Mouse (Mus musculus) liver, postnatal 0 days (tissue): ENCODE data around the gene Chrnd. TPM values are rescaled to one million over a fixed set of nuclear protein-coding genes. Genes with fewer than 3 reads are reported as not detected.
A peak's percentile ranks its signal among the peaks of the same experiment; 100 is the strongest.

ENCODE experiments used
- ATAC-seq: fragments of 200-750 bp; cut with Nextera tagmentation; 2 replicates; pipeline ENCODE4 v1.8.0; 2017; ENCODE audit warnings: mild to moderate bottlenecking, moderate library complexity
- DNase-seq: peaks from one replicate; pipeline ENCODE4 v3.0.0-alpha.2; 2016
- H3K27ac ChIP-seq: fragments of 300-500 bp; sonication (generic); 2 replicates; pipeline ENCODE4 v1.5.1; 2014; ENCODE audit warnings: antibody characterized with exemption, moderate library complexity, mild to moderate bottlenecking, low read depth
- H3K27me3 ChIP-seq: fragments of 300-500 bp; sonication (generic); 2 replicates; pipeline ENCODE4 v1.6.1; 2014; ENCODE audit warnings: low read length, control low read depth, mixed read lengths; ENCODE audit not compliant: insufficient read depth
- H3K36me3 ChIP-seq: fragments of 300-500 bp; sonication (generic); replicated peaks from 2 replicates; pipeline ENCODE4 v1.6.1; 2014; ENCODE audit warnings: mild to moderate bottlenecking, control low read depth, low read length, moderate library complexity, mixed read lengths; ENCODE audit not compliant: insufficient read depth
- H3K4me1 ChIP-seq: fragments of 300-500 bp; sonication (generic); 2 replicates; pipeline ENCODE4 v1.6.1; 2014; ENCODE audit warnings: antibody characterized with exemption, mild to moderate bottlenecking, control low read depth; ENCODE audit not compliant: insufficient read depth
- H3K4me2 ChIP-seq: fragments of 300-500 bp; sonication (generic); 2 replicates; pipeline ENCODE4 v1.6.1; 2014; ENCODE audit warnings: low read depth, mild to moderate bottlenecking, low read length, moderate library complexity, mixed read lengths
- H3K4me3 ChIP-seq: fragments of 300-500 bp; sonication (generic); 2 replicates; pipeline ENCODE4 v1.5.1; 2014; ENCODE audit warnings: low read depth, low read length
- H3K9ac ChIP-seq: fragments of 300-500 bp; sonication (generic); replicated peaks from 2 replicates; pipeline ENCODE4 v1.6.1; 2014; ENCODE audit warnings: mild to moderate bottlenecking, moderate library complexity
- H3K9me3 ChIP-seq: fragments of 300-500 bp; sonication (generic); 2 replicates; pipeline ENCODE4 v1.6.1; 2016; ENCODE audit warnings: mild to moderate bottlenecking, control low read depth, low read length, mixed read lengths
- CTCF ChIP-seq: sonication (generic); IDR thresholded peaks from 2 replicates; pipeline ENCODE4 v1.5.1; 2016; ENCODE audit warnings: antibody characterized with exemption, low read depth
- EP300 ChIP-seq: IDR thresholded peaks from 2 replicates; pipeline ENCODE4 v1.6.1; 2016; ENCODE audit warnings: antibody characterized with exemption, low read depth, mild to moderate bottlenecking
- WGBS: fragments of 180-500 bp; shearing (Covaris S2); extraction: QIAGEN DNeasy Blood & Tissue Kit; methylation state at CpG from one replicate; pipeline ENCODE4 v1.1.7; 2014; ENCODE audit not compliant: insufficient replicate concordance; 5-methylcytosine and 5-hydroxymethylcytosine counted together
- polyA plus RNA-seq: library from polyadenylated mRNA; unstranded; fragments of >200 nt; fragmentation: Nextera tagmentation; extraction: Ambion mirVana; gene quantifications from 2 replicates; pipeline ENCODE4 v1.2.1, GENCODE M21; 2015

The Chrnd gene
- polyA plus RNA-seq, 1 experiment from 2014 or later = not detected

DNA sequence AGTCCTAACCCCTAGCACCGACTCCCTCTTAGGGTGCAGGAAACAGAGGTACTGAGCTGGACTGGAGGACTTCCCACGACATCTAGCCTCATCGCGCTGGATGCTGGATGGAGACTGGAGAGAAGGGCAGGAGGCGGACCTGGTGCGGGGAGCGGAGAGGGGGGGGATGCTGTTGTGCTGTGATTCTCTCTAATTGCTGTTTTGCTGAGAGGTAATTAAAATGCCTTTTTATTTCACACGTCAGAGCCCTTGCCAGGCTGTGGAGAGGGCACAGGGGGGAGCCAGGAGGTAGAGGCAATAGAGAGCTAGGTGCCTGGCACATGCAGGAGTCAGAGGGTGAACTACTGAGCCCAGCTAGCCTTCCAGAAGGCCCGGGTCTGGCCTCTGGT lies 25.6 kb upstream of the Chrnd start:
- ATAC-seq = no peak
- Histone ChIP-seq H3K9ac (no peak overlapping the region), H3K4me1 (no peaks in the 10 kb centered on the region), H3K36me3 (no peaks in the 10 kb centered on the region), H3K27me3 (0 out of 2 replicates have a peak, but pooled peaks cover 11% of the 10 kb centered on the region), H3K4me2 (no peak overlapping the region), H3K9me3 (no peaks in the 10 kb centered on the region), H3K4me3 (no peak overlapping the region), H3K27ac (no peak overlapping the region)
- TF ChIP-seq CTCF (no peak), EP300 (no peak)
- 52% methylated on average over 9 of the region's 9 CpGs for WGBS
- no peak for DNase-seq

- DNase-seq (no peak), ATAC-seq (no peak)
- peaks cover 21% of the 10 kb centered on the region for H3K27me3 ChIP-seq
- H3K27ac ChIP-seq = no peak overlapping the region
- H3K4me3 ChIP-seq = no peak overlapping the region
- TF ChIP-seq EP300 = no peak
- TF ChIP-seq CTCF = no peak
- no peaks in the 10 kb centered on the region for H3K36me3 ChIP-seq
- 25% methylated on average over 19 of the region's 19 CpGs for WGBS
- no peak overlapping the region for H3K9ac ChIP-seq
- H3K4me2 ChIP-seq = no peak overlapping the region
- no peaks in the 10 kb centered on the region for H3K9me3 ChIP-seq
- H3K4me1 ChIP-seq = no peaks in the 10 kb centered on the region
Observed at GRCm38 (mm10) chr1:87170458-87170857, 19.9 kb upstream of the Chrnd start.

GRCm38 (mm10) chr1:87171312-87171711 lies 19.1 kb upstream of the Chrnd start:
- DNase-seq (no peak), ATAC-seq (no peak)
- no peak overlapping the region for H3K27ac ChIP-seq
- H3K9ac ChIP-seq = no peak overlapping the region
- 80% methylated on average over 1 of the region's 1 CpGs for WGBS
- TF ChIP-seq CTCF (no peak), EP300 (no peak)
- no peak overlapping the region for H3K4me3 ChIP-seq
- no peaks in the 10 kb centered on the region for H3K4me1 ChIP-seq
- H3K9me3 ChIP-seq = no peaks in the 10 kb centered on the region
- H3K4me2 ChIP-seq = no peak overlapping the region
- peaks cover 21% of the 10 kb centered on the region for H3K27me3 ChIP-seq
- H3K36me3 ChIP-seq = no peaks in the 10 kb centered on the region

DNA sequence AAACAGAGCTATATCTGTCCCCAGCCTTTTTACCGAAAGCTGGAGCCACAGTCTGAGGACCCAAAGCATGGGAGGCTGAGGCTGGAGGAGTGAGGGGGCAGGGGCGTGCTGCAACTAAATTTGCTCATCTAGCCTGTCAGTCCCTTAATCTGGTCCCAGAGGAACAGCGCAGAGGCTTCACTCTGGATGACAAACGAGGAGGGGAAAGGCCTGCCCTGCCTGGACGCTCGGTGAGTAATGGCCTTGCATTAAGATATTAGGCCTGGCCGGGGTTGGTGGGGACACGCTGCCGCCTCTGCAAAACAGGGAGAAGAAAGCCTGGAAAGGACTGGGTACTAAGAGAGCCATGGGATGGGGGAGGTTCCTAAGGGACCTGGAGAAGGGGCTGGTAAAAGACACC lies 18.1 kb upstream of the Chrnd start:
- Histone ChIP-seq H3K4me3 (no peak overlapping the region), H3K27me3 (peaks cover 21% of the 10 kb centered on the region), H3K36me3 (no peaks in the 10 kb centered on the region), H3K4me1 (no peaks in the 10 kb centered on the region), H3K9ac (no peak overlapping the region), H3K9me3 (no peaks in the 10 kb centered on the region), H3K27ac (no peak overlapping the region), H3K4me2 (no peak overlapping the region)
- TF ChIP-seq EP300 = no peak
- no peak for TF ChIP-seq CTCF
- DNase-seq = no peak
- WGBS = 62% methylated on average over 9 of the region's 9 CpGs
- ATAC-seq = no peak

DNA sequence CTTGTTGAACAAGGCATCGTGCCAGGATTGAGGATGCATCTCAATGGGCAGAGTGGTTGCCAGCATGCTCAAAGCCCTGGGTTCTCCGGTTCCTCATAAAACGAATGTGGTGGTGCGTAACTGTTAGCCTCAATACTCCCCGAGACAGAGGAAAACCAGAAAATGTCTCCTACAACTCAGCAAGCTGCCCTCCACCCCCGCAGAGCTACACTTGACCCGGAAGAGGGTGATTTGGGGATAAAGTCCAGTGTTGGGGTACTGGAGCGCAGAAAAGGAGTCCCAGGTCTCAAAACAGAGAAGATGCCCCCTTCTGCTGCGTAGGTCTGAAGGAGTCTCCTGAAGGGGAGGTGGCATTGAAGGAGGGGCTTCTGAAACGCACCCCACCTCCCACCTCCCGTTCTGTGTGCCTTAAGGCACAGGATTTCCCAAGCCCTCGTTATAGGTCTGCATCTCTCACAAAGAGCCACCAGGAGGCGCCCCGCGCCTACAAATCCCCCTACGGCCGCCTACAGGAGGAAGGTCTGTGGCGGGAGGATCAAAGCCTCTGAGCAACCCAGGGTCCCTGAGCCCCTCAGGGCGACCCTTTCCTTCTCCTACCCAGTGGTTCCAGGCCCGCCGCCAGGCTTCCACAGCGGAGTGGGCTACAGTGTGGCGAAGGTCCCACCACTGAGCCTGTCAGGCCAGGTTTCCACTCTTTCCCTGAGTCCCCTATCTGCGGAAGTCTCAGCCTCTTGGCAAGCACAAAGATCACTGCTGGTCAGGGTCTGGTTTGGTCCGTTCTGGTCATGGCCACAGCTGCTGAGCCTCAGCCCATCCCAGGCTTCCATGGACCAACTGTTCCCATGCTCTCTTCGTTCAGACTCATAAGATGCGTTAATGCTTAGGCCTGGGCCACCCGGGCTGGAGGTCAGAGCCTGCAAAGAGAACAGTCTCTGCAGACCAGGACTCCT lies 16.1 kb upstream of the Chrnd start:
- Histone ChIP-seq H3K9me3 (no peaks in the 10 kb centered on the region), H3K9ac (no peak overlapping the region), H3K4me1 (no peaks in the 10 kb centered on the region), H3K4me3 (no peak overlapping the region), H3K27me3 (peaks cover 23% of the 10 kb centered on the region), H3K4me2 (peak overlapping the region; percentile 50), H3K36me3 (no peaks in the 10 kb centered on the region), H3K27ac (no peak overlapping the region)
- TF ChIP-seq CTCF (peak; percentile 73), EP300 (no peak)
- peak; percentile 74 for DNase-seq
- WGBS = 24% methylated on average over 28 of the region's 28 CpGs
- peak; percentile 83 for ATAC-seq

GRCm38 (mm10) chr1:87175852-87176292 lies 14.5 kb upstream of the Chrnd start:
- Histone ChIP-seq H3K4me2 (no peak overlapping the region), H3K27me3 (peaks cover 13% of the 10 kb centered on the region), H3K27ac (no peak overlapping the region), H3K4me1 (no peaks in the 10 kb centered on the region), H3K9ac (no peak overlapping the region), H3K9me3 (no peaks in the 10 kb centered on the region), H3K36me3 (no peaks in the 10 kb centered on the region), H3K4me3 (no peak overlapping the region)
- 32% methylated on average over 11 of the region's 11 CpGs for WGBS
- DNase-seq (no peak), ATAC-seq (no peak)
- no peak for TF ChIP-seq EP300
- peak; percentile 43 for TF ChIP-seq CTCF
